Mouse (Mus musculus): ENCODE measurements around the gene Cacng3. TPM values are rescaled to one million over a fixed set of nuclear protein-coding genes. Genes with fewer than 3 reads are reported as not detected.

Gene Cacng3
- polyA plus RNA-seq, 1 experiment = not detected

GRCm38 (mm10) chr7:122672981-122673380, 2.7 kb downstream of the Cacng3 start:
- no peak for TF ChIP-seq GATA1 (IDR thresholded peaks at IDR 0.05; ENCODE audit: low read length)

GRCm38 (mm10) chr7:122675207-122675606, 4.9 kb downstream of the Cacng3 start:
- no peak for TF ChIP-seq GATA1 (IDR thresholded peaks at IDR 0.05; ENCODE audit: low read length)

GRCm38 (mm10) chr7:122701751-122702150, 31.5 kb downstream of the Cacng3 start:
- no peak for TF ChIP-seq GATA1 (IDR thresholded peaks at IDR 0.05; ENCODE audit: low read length)

- TF ChIP-seq GATA1 (IDR thresholded peaks at IDR 0.05; ENCODE audit: low read length) = no peak
Measured at GRCm38 (mm10) chr7:122702443-122702842, 32.2 kb downstream of the Cacng3 start.

- no peak for TF ChIP-seq GATA1 (IDR thresholded peaks at IDR 0.05; ENCODE audit: low read length)
Measured at GRCm38 (mm10) chr7:122706736-122707135, 36.4 kb downstream of the Cacng3 start.

GRCm38 (mm10) chr7:122716299-122716698, 46.0 kb downstream of the Cacng3 start:
- TF ChIP-seq GATA1 (IDR thresholded peaks at IDR 0.05; ENCODE audit: low read length) = no peak

- no peak for TF ChIP-seq GATA1 (IDR thresholded peaks at IDR 0.05; ENCODE audit: low read length)
Measured at GRCm38 (mm10) chr7:122718540-122718939, 48.2 kb downstream of the Cacng3 start.

- TF ChIP-seq GATA1 (IDR thresholded peaks at IDR 0.05; ENCODE audit: low read length) = no peak
Measured at GRCm38 (mm10) chr7:122723358-122723876, 53.1 kb downstream of the Cacng3 start.

GRCm38 (mm10) chr7:122726376-122726775, 56.1 kb downstream of the Cacng3 start:
- TF ChIP-seq GATA1 (IDR thresholded peaks at IDR 0.05; ENCODE audit: low read length) = no peak

- TF ChIP-seq GATA1 (IDR thresholded peaks at IDR 0.05; ENCODE audit: low read length) = no peak
Measured at GRCm38 (mm10) chr7:122728186-122728585, 57.9 kb downstream of the Cacng3 start.

GRCm38 (mm10) chr7:122728846-122729245, 58.6 kb downstream of the Cacng3 start:
- no peak for TF ChIP-seq GATA1 (IDR thresholded peaks at IDR 0.05; ENCODE audit: low read length)

GRCm38 (mm10) chr7:122735323-122735722, 65.0 kb downstream of the Cacng3 start:
- TF ChIP-seq GATA1 (IDR thresholded peaks at IDR 0.05; ENCODE audit: low read length) = no peak

GRCm38 (mm10) chr7:122738541-122738940, 68.2 kb downstream of the Cacng3 start:
- no peak for TF ChIP-seq GATA1 (IDR thresholded peaks at IDR 0.05; ENCODE audit: low read length)

GRCm38 (mm10) chr7:122740663-122741062, 70.4 kb downstream of the Cacng3 start:
- no peak for TF ChIP-seq GATA1 (IDR thresholded peaks at IDR 0.05; ENCODE audit: low read length)

GRCm38 (mm10) chr7:122755920-122756603, 85.8 kb downstream of the Cacng3 start:
- no peak for TF ChIP-seq GATA1 (IDR thresholded peaks at IDR 0.05; ENCODE audit: low read length)

- TF ChIP-seq GATA1 (IDR thresholded peaks at IDR 0.05; ENCODE audit: low read length) = no peak
Measured at GRCm38 (mm10) chr7:122758645-122759044, 88.4 kb downstream of the Cacng3 start.

- no peak for TF ChIP-seq GATA1 (IDR thresholded peaks at IDR 0.05; ENCODE audit: low read length)
Measured at GRCm38 (mm10) chr7:122764506-122764905, 94.2 kb downstream of the Cacng3 start.

Measured in G1E-ER4 (cell line).